Mouse (Mus musculus): ENCODE measurements around the gene Il16. TPM values are rescaled to one million over a fixed set of nuclear protein-coding genes. Genes with fewer than 3 reads are reported as not detected.

Gene Il16
- polyA plus RNA-seq (2012), result 0.01 and 0.03 TPM in 2 replicates

- Histone ChIP-seq H3K4me1 (ENCODE audit: control insufficient read depth) (no peaks in the 10 kb centered on the region), H3K27me3 (ENCODE audit: control insufficient read depth) (no peaks in the 10 kb centered on the region), H3K4me3 (replicated peaks) (no peak within 1 kb of the TSS), H3K36me3 (ENCODE audit: control insufficient read depth) (no peaks in the 10 kb centered on the region), H3K9me3 (ENCODE audit: control insufficient read depth, low read length) (no peaks in the 10 kb centered on the region)
- TF ChIP-seq TAL1 (IDR thresholded peaks at IDR 0.05; ENCODE audit: low read length) (no peak), GATA1 (IDR thresholded peaks at IDR 0.05; ENCODE audit: low read length) (no peak)
Measured at GRCm38 (mm10) chr7:83745413-83746106, at the start of gene Il16. TSS of gene Il16 (minus strand) at chr7:83745726.

DNA sequence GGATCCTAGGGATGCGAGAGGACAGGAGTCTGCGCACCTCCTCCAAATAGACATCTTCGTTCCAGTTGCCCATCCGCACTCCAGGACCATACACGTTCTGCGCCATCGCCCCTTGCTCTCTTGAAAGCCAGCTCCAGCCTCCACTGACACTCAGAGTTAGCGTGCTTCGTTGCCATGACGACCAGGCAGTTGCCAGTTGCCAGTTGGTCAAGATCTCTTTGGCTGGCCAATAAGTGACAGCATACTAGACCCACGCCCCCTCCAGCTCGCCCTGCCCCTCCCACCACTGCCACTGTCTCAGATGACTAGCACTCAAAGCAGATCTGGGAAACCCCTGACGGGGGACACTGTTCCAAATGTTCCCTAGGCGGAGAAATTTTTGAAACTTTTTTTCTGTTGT, 49.2 kb upstream of the Il16 start, which contains the start of gene Cfap161:
TSS of gene Cfap161 (minus strand) at position 176 of the 400 bp plus-strand sequence.
- no peaks in the 10 kb centered on the region for H3K4me1 ChIP-seq (ENCODE audit: control insufficient read depth)
- no peaks in the 10 kb centered on the region for H3K27me3 ChIP-seq (ENCODE audit: control insufficient read depth)
- no peaks in the 10 kb centered on the region for H3K9me3 ChIP-seq (ENCODE audit: control insufficient read depth, low read length)
- H3K4me3 ChIP-seq (replicated peaks), result no peak within 1 kb of the TSS
- TF ChIP-seq GATA1 (IDR thresholded peaks at IDR 0.05; ENCODE audit: low read length), result no peak
- TF ChIP-seq TAL1 (IDR thresholded peaks at IDR 0.05; ENCODE audit: low read length), result no peak
- no peaks in the 10 kb centered on the region for H3K36me3 ChIP-seq (ENCODE audit: control insufficient read depth)

- Histone ChIP-seq H3K4me1 (ENCODE audit: control insufficient read depth) (no peaks in the 10 kb centered on the region), H3K36me3 (ENCODE audit: control insufficient read depth) (no peaks in the 10 kb centered on the region), H3K27me3 (ENCODE audit: control insufficient read depth) (no peaks in the 10 kb centered on the region), H3K4me3 (replicated peaks) (no peak overlapping the region), H3K9me3 (ENCODE audit: control insufficient read depth, low read length) (no peaks in the 10 kb centered on the region)
- TF ChIP-seq GATA1 (IDR thresholded peaks at IDR 0.05; ENCODE audit: low read length), result no peak
- TF ChIP-seq TAL1 (IDR thresholded peaks at IDR 0.05; ENCODE audit: low read length), result no peak
Measured at GRCm38 (mm10) chr7:83794006-83794683, 48.6 kb upstream of the Il16 start.

GRCm38 (mm10) chr7:83780881-83781280, 35.4 kb upstream of the Il16 start:
- H3K4me1 ChIP-seq (ENCODE audit: control insufficient read depth), result no peaks in the 10 kb centered on the region
- no peaks in the 10 kb centered on the region for H3K36me3 ChIP-seq (ENCODE audit: control insufficient read depth)
- H3K4me3 ChIP-seq (replicated peaks), result no peak overlapping the region
- no peak for TF ChIP-seq GATA1 (IDR thresholded peaks at IDR 0.05; ENCODE audit: low read length)
- no peak for TF ChIP-seq TAL1 (IDR thresholded peaks at IDR 0.05; ENCODE audit: low read length)
- H3K27me3 ChIP-seq (ENCODE audit: control insufficient read depth), result no peaks in the 10 kb centered on the region
- 0 out of 2 replicates have a peak, but pooled peaks cover 2% of the 10 kb centered on the region for H3K9me3 ChIP-seq (ENCODE audit: control insufficient read depth, low read length)

GRCm38 (mm10) chr7:83780026-83780425, 34.5 kb upstream of the Il16 start:
- Histone ChIP-seq H3K36me3 (ENCODE audit: control insufficient read depth) (no peaks in the 10 kb centered on the region), H3K27me3 (ENCODE audit: control insufficient read depth) (no peaks in the 10 kb centered on the region), H3K9me3 (ENCODE audit: control insufficient read depth, low read length) (0 out of 2 replicates have a peak, but pooled peaks cover 2% of the 10 kb centered on the region), H3K4me3 (replicated peaks) (no peak overlapping the region), H3K4me1 (ENCODE audit: control insufficient read depth) (no peaks in the 10 kb centered on the region)
- no peak for TF ChIP-seq GATA1 (IDR thresholded peaks at IDR 0.05; ENCODE audit: low read length)
- no peak for TF ChIP-seq TAL1 (IDR thresholded peaks at IDR 0.05; ENCODE audit: low read length)

GRCm38 (mm10) chr7:83779028-83779427, 33.5 kb upstream of the Il16 start:
- no peaks in the 10 kb centered on the region for H3K36me3 ChIP-seq (ENCODE audit: control insufficient read depth)
- H3K4me1 ChIP-seq (ENCODE audit: control insufficient read depth), result no peaks in the 10 kb centered on the region
- TF ChIP-seq GATA1 (IDR thresholded peaks at IDR 0.05; ENCODE audit: low read length), result no peak
- no peak for TF ChIP-seq TAL1 (IDR thresholded peaks at IDR 0.05; ENCODE audit: low read length)
- H3K4me3 ChIP-seq (replicated peaks), result no peak overlapping the region
- 0 out of 2 replicates have a peak, but pooled peaks cover 2% of the 10 kb centered on the region for H3K9me3 ChIP-seq (ENCODE audit: control insufficient read depth, low read length)
- H3K27me3 ChIP-seq (ENCODE audit: control insufficient read depth), result no peaks in the 10 kb centered on the region

GRCm38 (mm10) chr7:83778516-83778915, 33.0 kb upstream of the Il16 start:
- H3K9me3 ChIP-seq (ENCODE audit: control insufficient read depth, low read length), result 0 out of 2 replicates have a peak, but pooled peaks cover 2% of the 10 kb centered on the region
- no peaks in the 10 kb centered on the region for H3K36me3 ChIP-seq (ENCODE audit: control insufficient read depth)
- TF ChIP-seq TAL1 (IDR thresholded peaks at IDR 0.05; ENCODE audit: low read length) (no peak), GATA1 (IDR thresholded peaks at IDR 0.05; ENCODE audit: low read length) (no peak)
- no peaks in the 10 kb centered on the region for H3K4me1 ChIP-seq (ENCODE audit: control insufficient read depth)
- no peak overlapping the region for H3K4me3 ChIP-seq (replicated peaks)
- H3K27me3 ChIP-seq (ENCODE audit: control insufficient read depth), result no peaks in the 10 kb centered on the region

DNA sequence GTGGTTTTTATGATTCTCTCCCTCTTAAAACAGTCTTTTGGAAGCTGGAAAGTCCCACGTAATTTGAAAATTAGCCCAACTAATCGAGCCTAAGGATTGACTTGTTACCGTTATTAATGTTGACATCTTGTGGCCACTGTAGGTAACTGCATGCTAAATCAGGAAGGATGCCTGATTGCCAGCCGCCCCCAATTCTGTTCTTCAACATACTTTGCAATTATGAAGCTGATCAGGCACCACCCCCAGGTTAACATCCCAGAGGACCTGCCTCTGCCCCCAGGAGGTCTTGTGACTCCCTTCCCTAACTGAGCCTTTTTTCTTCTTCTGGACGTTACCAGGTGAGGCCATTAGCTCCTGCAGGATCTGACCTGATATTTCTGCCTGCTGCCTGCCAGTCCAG, 29.2 kb upstream of the Il16 start:
- TF ChIP-seq GATA1 (IDR thresholded peaks at IDR 0.05; ENCODE audit: low read length) (no peak), TAL1 (IDR thresholded peaks at IDR 0.05; ENCODE audit: low read length) (no peak)
- no peaks in the 10 kb centered on the region for H3K9me3 ChIP-seq (ENCODE audit: control insufficient read depth, low read length)
- no peaks in the 10 kb centered on the region for H3K27me3 ChIP-seq (ENCODE audit: control insufficient read depth)
- H3K4me3 ChIP-seq (replicated peaks), result no peak overlapping the region
- H3K36me3 ChIP-seq (ENCODE audit: control insufficient read depth), result no peaks in the 10 kb centered on the region
- H3K4me1 ChIP-seq (ENCODE audit: control insufficient read depth), result no peaks in the 10 kb centered on the region

DNA sequence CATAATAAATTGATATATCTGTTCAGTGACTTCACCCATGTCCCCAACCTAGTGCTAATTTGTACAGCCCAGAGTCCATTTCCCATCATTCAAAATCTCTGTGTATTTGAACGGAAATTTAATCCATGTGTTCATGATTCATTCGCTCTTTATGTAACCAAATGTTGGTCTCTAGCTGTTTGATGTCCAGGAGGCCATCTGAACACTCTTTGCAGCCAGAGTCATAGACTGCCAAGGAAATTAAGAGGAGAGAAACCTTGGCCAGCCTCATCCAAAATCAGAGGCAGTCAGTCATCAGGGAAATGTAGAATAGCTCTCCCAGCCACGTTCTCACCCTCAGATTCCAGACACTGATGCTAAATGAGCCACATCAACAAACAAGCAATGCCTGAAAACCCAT, 18.1 kb upstream of the Il16 start:
- H3K27me3 ChIP-seq (ENCODE audit: control insufficient read depth), result no peaks in the 10 kb centered on the region
- H3K9me3 ChIP-seq (ENCODE audit: control insufficient read depth, low read length), result no peaks in the 10 kb centered on the region
- H3K36me3 ChIP-seq (ENCODE audit: control insufficient read depth), result no peaks in the 10 kb centered on the region
- H3K4me1 ChIP-seq (ENCODE audit: control insufficient read depth), result no peaks in the 10 kb centered on the region
- TF ChIP-seq TAL1 (IDR thresholded peaks at IDR 0.05; ENCODE audit: low read length), result no peak
- no peak for TF ChIP-seq GATA1 (IDR thresholded peaks at IDR 0.05; ENCODE audit: low read length)
- H3K4me3 ChIP-seq (replicated peaks), result no peak overlapping the region
